Mouse (Mus musculus): ENCODE data around the gene Mmaa. TPM values are rescaled to one million over a fixed set of nuclear protein-coding genes. Genes with fewer than 3 reads are reported as not detected.
A peak's percentile ranks its signal among the peaks of the same experiment; 100 is the strongest.

Gene Mmaa
- 13.7 and 14.8 TPM in 2 replicates for polyA plus RNA-seq (2016; fragmentation: Nextera tagmentation; extraction: Ambion mirVana)

- peak; percentile 97 for ATAC-seq (ENCODE audit: insufficient number of reproducible peaks, insufficient read depth, low FRiP score, low TSS enrichment, low read depth)
- under 1% methylated on average over 74 of the region's 74 CpGs for WGBS
- H3K27me3 ChIP-seq = no peaks in the 10 kb centered on the region
These were observed at the start of gene Mmaa for GRCm38 (mm10) chr8:79294610-79295275. Gene Mmaa (minus strand): TSS chr8:79294937.

GRCm38 (mm10) chr8:79341236-79341635, 46.5 kb upstream of the Mmaa start:
- Histone ChIP-seq H3K4me3 (replicated peaks) (no peak overlapping the region), H3K9ac (replicated peaks) (no peak overlapping the region), H3K9me3 (no peaks in the 10 kb centered on the region), H3K4me2 (no peak overlapping the region), H3K27ac (no peak overlapping the region), H3K27me3 (no peaks in the 10 kb centered on the region), H3K4me1 (replicated peaks) (peaks cover 8% of the 10 kb centered on the region; the same call in 1 of the 2 replicates), H3K36me3 (peaks cover 80% of the 10 kb centered on the region)
- no peak for ATAC-seq (ENCODE audit: insufficient number of reproducible peaks, insufficient read depth, low FRiP score, low TSS enrichment, low read depth)
- WGBS = 88% methylated on average over 8 of the region's 8 CpGs

More at GRCm38 (mm10) chr8:79294610-79295275, at the start of gene Mmaa:
- H3K27ac ChIP-seq = peak within 1 kb of the TSS; percentile 99
- H3K9ac ChIP-seq (replicated peaks) = peak within 1 kb of the TSS; percentile 79
- H3K4me2 ChIP-seq = peak within 1 kb of the TSS; percentile 72
- peaks cover 22% of the 10 kb centered on the region for H3K4me1 ChIP-seq (replicated peaks)
- peak within 1 kb of the TSS; percentile 58 for H3K4me3 ChIP-seq (replicated peaks)
- no peaks in the 10 kb centered on the region for H3K36me3 ChIP-seq
- no peaks in the 10 kb centered on the region for H3K9me3 ChIP-seq

GRCm38 (mm10) chr8:79339555-79339954, 44.8 kb upstream of the Mmaa start:
- WGBS = 80% methylated on average over 9 of the region's 9 CpGs
- ATAC-seq (ENCODE audit: insufficient number of reproducible peaks, insufficient read depth, low FRiP score, low TSS enrichment, low read depth) = no peak
- peaks cover 71% of the 10 kb centered on the region for H3K36me3 ChIP-seq

GRCm38 (mm10) chr8:79338619-79339018, 43.9 kb upstream of the Mmaa start:
- H3K4me1 ChIP-seq (replicated peaks) = peaks cover under 1% of the 10 kb centered on the region; the same call in 1 of the 2 replicates
- 88% methylated on average over 10 of the region's 10 CpGs for WGBS
- ATAC-seq (ENCODE audit: insufficient number of reproducible peaks, insufficient read depth, low FRiP score, low TSS enrichment, low read depth) = no peak
- no peaks in the 10 kb centered on the region for H3K27me3 ChIP-seq
- no peak overlapping the region for H3K4me3 ChIP-seq (replicated peaks)
- no peak overlapping the region for H3K27ac ChIP-seq
- peaks cover 66% of the 10 kb centered on the region for H3K36me3 ChIP-seq
- no peak overlapping the region for H3K9ac ChIP-seq (replicated peaks)
- no peak overlapping the region for H3K4me2 ChIP-seq
- H3K9me3 ChIP-seq = no peaks in the 10 kb centered on the region

More at GRCm38 (mm10) chr8:79339555-79339954, 44.8 kb upstream of the Mmaa start:
- Histone ChIP-seq H3K4me2 (no peak overlapping the region), H3K4me3 (replicated peaks) (no peak overlapping the region), H3K4me1 (replicated peaks) (peaks cover 8% of the 10 kb centered on the region; the same call in 1 of the 2 replicates), H3K9me3 (no peaks in the 10 kb centered on the region), H3K27ac (no peak overlapping the region), H3K27me3 (no peaks in the 10 kb centered on the region), H3K9ac (replicated peaks) (no peak overlapping the region)

GRCm38 (mm10) chr8:79332109-79332900, 37.6 kb upstream of the Mmaa start:
- Histone ChIP-seq H3K9ac (replicated peaks) (no peak overlapping the region), H3K4me2 (no peak overlapping the region), H3K36me3 (peaks cover 7% of the 10 kb centered on the region), H3K27me3 (no peaks in the 10 kb centered on the region), H3K9me3 (no peaks in the 10 kb centered on the region), H3K4me3 (replicated peaks) (no peak overlapping the region), H3K4me1 (replicated peaks) (no peaks in the 10 kb centered on the region), H3K27ac (no peak overlapping the region)
- no peak for ATAC-seq (ENCODE audit: insufficient number of reproducible peaks, insufficient read depth, low FRiP score, low TSS enrichment, low read depth)
- WGBS = 89% methylated on average over 22 of the region's 22 CpGs

- Histone ChIP-seq H3K27me3 (no peaks in the 10 kb centered on the region), H3K4me1 (replicated peaks) (no peaks in the 10 kb centered on the region), H3K36me3 (0 out of 2 replicates have a peak, but pooled peaks cover under 1% of the 10 kb centered on the region), H3K9ac (replicated peaks) (no peak overlapping the region), H3K27ac (no peak overlapping the region), H3K4me2 (no peak overlapping the region), H3K9me3 (no peaks in the 10 kb centered on the region), H3K4me3 (replicated peaks) (no peak overlapping the region)
- ATAC-seq (ENCODE audit: insufficient number of reproducible peaks, insufficient read depth, low FRiP score, low TSS enrichment, low read depth) = no peak
- 92% methylated on average over 2 of the region's 2 CpGs for WGBS
These were observed 36.8 kb upstream of the Mmaa start for GRCm38 (mm10) chr8:79331571-79331970.

GRCm38 (mm10) chr8:79331017-79331416, 36.3 kb upstream of the Mmaa start:
- ATAC-seq (ENCODE audit: insufficient number of reproducible peaks, insufficient read depth, low FRiP score, low TSS enrichment, low read depth) = no peak
- no peaks in the 10 kb centered on the region for H3K27me3 ChIP-seq
- H3K9ac ChIP-seq (replicated peaks) = no peak overlapping the region
- H3K27ac ChIP-seq = no peak overlapping the region
- no peak overlapping the region for H3K4me2 ChIP-seq
- no peaks in the 10 kb centered on the region for H3K36me3 ChIP-seq
- no peaks in the 10 kb centered on the region for H3K4me1 ChIP-seq (replicated peaks)
- 70% methylated on average over 9 of the region's 9 CpGs for WGBS
- no peak overlapping the region for H3K4me3 ChIP-seq (replicated peaks)
- H3K9me3 ChIP-seq = no peaks in the 10 kb centered on the region

- WGBS = 85% methylated on average over 2 of the region's 2 CpGs
- no peak for ATAC-seq (ENCODE audit: insufficient number of reproducible peaks, insufficient read depth, low FRiP score, low TSS enrichment, low read depth)
These were observed 35.0 kb upstream of the Mmaa start for GRCm38 (mm10) chr8:79329735-79330134.

GRCm38 (mm10) chr8:79329182-79329581, 34.4 kb upstream of the Mmaa start:
- no peak overlapping the region for H3K4me3 ChIP-seq (replicated peaks)
- H3K9me3 ChIP-seq = no peaks in the 10 kb centered on the region
- 83% methylated on average over 4 of the region's 4 CpGs for WGBS
- no peak overlapping the region for H3K4me2 ChIP-seq
- ATAC-seq (ENCODE audit: insufficient number of reproducible peaks, insufficient read depth, low FRiP score, low TSS enrichment, low read depth) = no peak
- H3K36me3 ChIP-seq = no peaks in the 10 kb centered on the region
- H3K27me3 ChIP-seq = no peaks in the 10 kb centered on the region
- no peak overlapping the region for H3K27ac ChIP-seq
- H3K4me1 ChIP-seq (replicated peaks) = peaks cover 1% of the 10 kb centered on the region
- H3K9ac ChIP-seq (replicated peaks) = no peak overlapping the region

More at GRCm38 (mm10) chr8:79329735-79330134, 35.0 kb upstream of the Mmaa start:
- Histone ChIP-seq H3K9me3 (no peaks in the 10 kb centered on the region), H3K4me3 (replicated peaks) (no peak overlapping the region), H3K27ac (no peak overlapping the region), H3K27me3 (no peaks in the 10 kb centered on the region), H3K36me3 (no peaks in the 10 kb centered on the region), H3K4me2 (no peak overlapping the region), H3K9ac (replicated peaks) (no peak overlapping the region), H3K4me1 (replicated peaks) (no peaks in the 10 kb centered on the region; the same call in 1 of the 2 replicates)

- H3K36me3 ChIP-seq = no peaks in the 10 kb centered on the region
- H3K27me3 ChIP-seq = no peaks in the 10 kb centered on the region
- no peak overlapping the region for H3K9ac ChIP-seq (replicated peaks)
- H3K9me3 ChIP-seq = no peaks in the 10 kb centered on the region
- H3K4me3 ChIP-seq (replicated peaks) = no peak overlapping the region
- no peak overlapping the region for H3K4me2 ChIP-seq
- ATAC-seq (ENCODE audit: insufficient number of reproducible peaks, insufficient read depth, low FRiP score, low TSS enrichment, low read depth) = no peak
- peaks cover 7% of the 10 kb centered on the region for H3K4me1 ChIP-seq (replicated peaks)
- no peak overlapping the region for H3K27ac ChIP-seq
- 82% methylated on average over 6 of the region's 6 CpGs for WGBS
These were observed 30.8 kb upstream of the Mmaa start for GRCm38 (mm10) chr8:79325510-79325909.

GRCm38 (mm10) chr8:79324928-79325327, 30.2 kb upstream of the Mmaa start:
- Histone ChIP-seq H3K4me1 (replicated peaks) (peaks cover 7% of the 10 kb centered on the region), H3K4me3 (replicated peaks) (no peak overlapping the region), H3K36me3 (no peaks in the 10 kb centered on the region), H3K27me3 (no peaks in the 10 kb centered on the region), H3K4me2 (no peak overlapping the region), H3K9ac (replicated peaks) (no peak overlapping the region), H3K27ac (no peak overlapping the region), H3K9me3 (no peaks in the 10 kb centered on the region)
- 69% methylated on average over 5 of the region's 5 CpGs for WGBS
- ATAC-seq (ENCODE audit: insufficient number of reproducible peaks, insufficient read depth, low FRiP score, low TSS enrichment, low read depth) = no peak
